Mouse (Mus musculus): Measurements from ENCODE around the gene Lingo1. TPM values are rescaled to one million over a fixed set of nuclear protein-coding genes. Genes with fewer than 3 reads are reported as not detected.

Gene Lingo1
- polyA plus RNA-seq (2015; fragmentation: Nextera tagmentation; extraction: Ambion mirVana): 10.9 and 13.7 TPM in 2 replicates

DNA sequence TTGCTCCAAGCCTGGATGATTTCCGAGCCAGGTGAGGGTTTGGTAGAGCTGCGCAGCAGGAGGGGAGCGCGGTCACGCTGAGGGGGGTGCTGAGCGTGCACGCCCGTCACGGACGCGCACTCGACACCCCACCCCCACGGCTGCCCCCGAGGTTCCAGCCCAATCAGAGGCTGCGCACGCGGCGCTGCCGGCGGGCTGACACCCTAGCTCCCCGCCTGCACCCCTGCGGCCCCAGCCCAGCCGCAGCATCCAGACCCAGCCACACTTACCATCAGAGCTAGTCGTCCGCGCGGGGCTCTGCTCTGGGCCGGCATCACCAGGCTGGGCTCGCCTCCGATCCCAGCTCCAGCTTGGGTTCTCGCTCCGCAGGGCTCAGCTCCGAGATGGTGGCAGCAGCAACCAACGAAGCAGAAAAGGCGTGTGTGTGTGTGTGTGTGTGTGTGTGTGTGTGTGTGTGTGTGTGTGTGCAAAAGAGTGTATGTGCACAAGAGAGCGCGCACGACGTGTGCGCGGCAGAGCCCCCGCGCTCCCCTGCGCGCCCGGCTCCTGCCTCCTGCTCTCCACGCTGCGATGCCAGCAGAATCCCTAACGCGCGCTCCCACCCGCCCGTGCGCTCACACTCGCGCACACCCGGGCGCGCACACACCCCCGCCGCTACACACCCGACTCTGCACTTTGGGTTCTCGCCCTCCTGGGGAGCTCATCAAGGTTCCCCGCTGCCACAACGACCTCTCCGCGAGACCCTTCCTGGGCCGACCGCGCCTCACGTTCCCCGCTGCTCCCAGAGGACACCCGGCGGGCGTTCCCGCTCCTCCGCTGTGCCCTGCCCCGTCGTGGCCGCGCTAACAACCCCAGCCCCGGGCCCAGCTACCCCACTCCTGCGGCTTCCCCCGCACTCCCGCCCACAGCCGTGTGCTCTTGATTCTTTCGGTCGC is at the start of gene Lingo1:
Gene Lingo1, minus strand, starts transcription at position 748 of the 935 bp plus-strand sequence.
- Histone ChIP-seq H3K4me3 (peak within 1 kb of the TSS; percentile 53), H3K36me3 (ENCODE audit: poor library complexity, severe bottlenecking) (no peaks in the 10 kb centered on the region), H3K27me3 (peaks cover 95% of the 10 kb centered on the region), H3K27ac (no peak within 1 kb of the TSS), H3K9me3 (replicated peaks) (no peaks in the 10 kb centered on the region), H3K9ac (peak within 1 kb of the TSS; percentile 65), H3K4me1 (peaks cover 25% of the 10 kb centered on the region), H3K4me2 (peak within 1 kb of the TSS; percentile 82)
- 1% methylated on average over 71 of the region's 88 CpGs for WGBS
- ATAC-seq: peak; percentile 79

DNA sequence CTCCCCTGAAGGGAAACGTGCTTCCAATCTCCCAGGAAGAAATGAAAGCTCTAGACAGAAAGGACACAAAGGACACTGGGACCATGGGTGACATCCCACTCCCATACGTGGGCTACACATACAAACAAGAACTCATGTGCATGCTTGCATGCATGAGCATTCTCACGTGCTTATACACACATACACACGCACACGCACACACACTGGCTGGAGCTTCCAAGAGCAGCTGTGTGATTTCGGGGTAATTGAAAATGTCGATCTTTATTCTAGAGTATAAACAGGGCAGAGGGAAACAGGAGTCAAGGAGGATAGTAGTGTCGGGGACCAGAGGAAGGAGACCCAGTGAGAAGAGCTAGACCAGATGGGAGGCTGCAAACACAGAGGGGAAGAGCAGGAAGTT is 48.4 kb upstream of the Lingo1 start:
- H3K27ac ChIP-seq: peak overlapping the region; percentile 15; the same call in 1 of the 2 replicates
- 65% methylated on average over 8 of the region's 8 CpGs for WGBS
- no peak for ATAC-seq

DNA sequence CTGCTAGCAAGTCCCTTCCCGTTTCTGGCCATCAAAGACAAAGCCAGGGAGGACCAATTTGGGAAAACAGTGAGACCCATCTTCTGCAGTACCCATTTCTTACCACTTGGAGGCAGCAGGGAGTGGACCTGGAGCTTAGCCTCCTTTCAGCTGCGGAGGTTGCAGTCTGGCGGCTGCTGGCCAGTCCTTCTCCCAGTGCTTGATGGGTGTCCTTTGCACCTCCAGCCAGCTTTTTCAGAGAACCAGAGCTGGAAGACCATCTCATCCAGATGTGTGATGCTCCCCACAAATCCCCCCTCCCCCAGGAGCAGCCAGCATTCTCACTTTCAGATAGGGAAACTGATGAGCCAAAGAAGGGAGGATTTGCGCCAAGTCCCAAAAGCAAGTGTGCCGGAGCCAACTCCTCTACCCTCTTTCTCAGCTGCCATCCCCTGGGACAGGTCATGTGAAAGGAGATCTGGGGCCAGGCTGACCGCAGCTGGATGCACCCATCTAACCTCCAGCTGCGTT is 47.5 kb upstream of the Lingo1 start:
- H3K9ac ChIP-seq: no peak overlapping the region
- H3K9me3 ChIP-seq (replicated peaks): no peaks in the 10 kb centered on the region
- ATAC-seq: no peak
- peak overlapping the region; percentile 15; the same call in 1 of the 2 replicates for H3K27ac ChIP-seq
- H3K4me2 ChIP-seq: no peak overlapping the region
- peaks cover 25% of the 10 kb centered on the region for H3K4me1 ChIP-seq
- 37% methylated on average over 7 of the region's 7 CpGs for WGBS
- peaks cover 13% of the 10 kb centered on the region; the same call in 1 of the 2 replicates for H3K27me3 ChIP-seq
- no peaks in the 10 kb centered on the region for H3K36me3 ChIP-seq (ENCODE audit: poor library complexity, severe bottlenecking)
- no peak overlapping the region for H3K4me3 ChIP-seq

More for the DNA sequence above, 48.4 kb upstream of the Lingo1 start:
- H3K4me3 ChIP-seq: no peak overlapping the region
- no peak overlapping the region for H3K4me2 ChIP-seq
- H3K27me3 ChIP-seq: peaks cover 10% of the 10 kb centered on the region; the same call in 1 of the 2 replicates
- no peaks in the 10 kb centered on the region for H3K36me3 ChIP-seq (ENCODE audit: poor library complexity, severe bottlenecking)
- H3K9ac ChIP-seq: no peak overlapping the region
- H3K9me3 ChIP-seq (replicated peaks): no peaks in the 10 kb centered on the region
- peaks cover 25% of the 10 kb centered on the region for H3K4me1 ChIP-seq

DNA sequence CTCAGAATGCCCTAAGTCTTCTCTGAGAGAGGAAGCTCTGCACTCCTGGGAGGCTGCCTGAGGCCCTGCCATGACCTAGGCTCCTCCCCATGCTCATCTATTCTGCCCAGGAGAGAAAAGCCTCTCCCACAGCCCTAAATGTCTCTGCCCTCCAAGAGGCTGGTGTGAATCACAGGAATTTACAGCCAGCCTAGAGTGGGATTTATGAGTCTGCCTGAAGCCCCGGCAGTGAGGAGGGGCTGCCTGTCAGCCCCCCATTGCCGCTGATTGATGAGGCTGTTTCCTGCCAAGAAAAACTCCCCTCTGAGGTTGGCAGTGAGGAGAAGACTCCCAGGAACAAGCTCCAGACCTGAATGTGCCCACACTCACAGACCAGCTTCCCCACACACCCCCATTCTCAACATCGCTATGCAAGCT is 46.0 kb upstream of the Lingo1 start:
- H3K9me3 ChIP-seq (replicated peaks): no peaks in the 10 kb centered on the region
- no peak overlapping the region for H3K4me3 ChIP-seq
- no peak overlapping the region for H3K9ac ChIP-seq
- no peak overlapping the region for H3K4me2 ChIP-seq
- H3K36me3 ChIP-seq (ENCODE audit: poor library complexity, severe bottlenecking): no peaks in the 10 kb centered on the region
- 73% methylated on average over 3 of the region's 3 CpGs for WGBS
- no peak overlapping the region for H3K27ac ChIP-seq
- H3K4me1 ChIP-seq: peaks cover 25% of the 10 kb centered on the region
- H3K27me3 ChIP-seq: peaks cover 13% of the 10 kb centered on the region; the same call in 1 of the 2 replicates
- no peak for ATAC-seq

DNA sequence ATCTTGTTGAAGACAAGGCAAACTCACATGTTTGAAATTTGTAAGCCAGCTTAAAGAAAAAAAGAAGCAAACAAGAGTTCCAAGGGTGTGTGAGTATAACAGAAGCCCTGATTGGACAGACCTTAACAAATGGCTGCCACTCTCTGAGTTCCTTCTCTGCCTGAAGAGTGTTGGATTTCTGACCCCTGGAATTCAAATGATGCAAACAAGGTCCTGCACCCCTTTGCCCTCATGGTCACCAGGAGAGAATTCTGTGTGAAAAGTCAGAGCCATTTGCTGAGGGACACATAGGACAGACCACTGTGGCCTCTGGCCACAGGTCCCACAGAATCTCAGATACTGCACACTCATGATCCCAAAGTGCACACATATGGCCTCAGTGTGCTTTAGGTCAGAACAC is 45.6 kb upstream of the Lingo1 start:
- H3K4me1 ChIP-seq: peaks cover 25% of the 10 kb centered on the region
- ATAC-seq: no peak

DNA sequence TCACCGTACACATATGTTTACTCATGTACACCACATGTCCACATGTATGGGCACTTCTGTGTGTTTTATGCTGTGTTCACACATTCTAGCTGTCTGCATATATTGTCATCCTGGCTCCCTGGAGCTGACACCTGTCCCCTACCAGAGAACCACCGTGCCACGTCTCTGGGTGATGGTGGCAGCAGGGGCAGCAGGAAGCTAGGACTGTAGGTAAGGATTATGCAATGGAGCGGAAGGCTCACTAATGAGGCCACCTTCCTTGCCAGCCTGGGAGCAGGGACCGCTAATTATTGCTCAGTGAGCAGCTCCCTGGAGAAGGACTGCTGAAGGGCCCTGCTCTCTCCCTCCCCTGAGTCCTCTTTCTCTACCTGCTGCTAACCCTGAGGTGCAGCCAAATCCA is 44.5 kb upstream of the Lingo1 start:
- Histone ChIP-seq H3K9ac (no peak overlapping the region), H3K27ac (no peak overlapping the region), H3K27me3 (peaks cover 13% of the 10 kb centered on the region; the same call in 1 of the 2 replicates), H3K4me2 (no peak overlapping the region), H3K9me3 (replicated peaks) (no peaks in the 10 kb centered on the region), H3K4me1 (peaks cover 25% of the 10 kb centered on the region), H3K4me3 (no peak overlapping the region), H3K36me3 (ENCODE audit: poor library complexity, severe bottlenecking) (no peaks in the 10 kb centered on the region)
- WGBS: 28% methylated on average over 5 of the region's 5 CpGs
- no peak for ATAC-seq

More for the DNA sequence above, 45.6 kb upstream of the Lingo1 start:
- Histone ChIP-seq H3K27me3 (peaks cover 13% of the 10 kb centered on the region; the same call in 1 of the 2 replicates), H3K27ac (no peak overlapping the region), H3K9ac (no peak overlapping the region), H3K4me2 (no peak overlapping the region), H3K9me3 (replicated peaks) (no peaks in the 10 kb centered on the region), H3K36me3 (ENCODE audit: poor library complexity, severe bottlenecking) (no peaks in the 10 kb centered on the region), H3K4me3 (no peak overlapping the region)

DNA sequence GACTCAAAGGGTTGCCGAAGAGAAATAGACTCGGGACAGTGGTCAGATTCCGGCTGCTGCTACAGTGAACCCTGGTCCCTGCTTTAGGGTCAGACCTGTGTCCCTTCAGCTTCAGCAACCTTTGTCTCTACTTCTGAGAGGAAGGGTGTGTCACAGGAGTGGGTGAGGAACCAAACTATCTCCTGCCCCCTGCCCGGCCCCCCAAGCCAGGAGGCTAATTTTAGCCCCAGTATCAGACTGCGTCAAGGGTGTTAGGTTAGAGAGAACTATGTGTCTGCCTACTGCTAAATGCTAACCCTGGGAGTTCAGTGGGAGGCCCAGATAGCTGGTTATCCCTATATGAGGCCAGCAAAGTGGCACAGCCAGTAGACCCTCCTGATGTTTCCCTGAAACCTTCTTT is 38.9 kb upstream of the Lingo1 start:
- H3K9ac ChIP-seq: no peak overlapping the region
- no peaks in the 10 kb centered on the region for H3K36me3 ChIP-seq (ENCODE audit: poor library complexity, severe bottlenecking)
- 92% methylated on average over 5 of the region's 5 CpGs for WGBS
- no peaks in the 10 kb centered on the region for H3K9me3 ChIP-seq (replicated peaks)
- ATAC-seq: no peak
- H3K27me3 ChIP-seq: peaks cover 13% of the 10 kb centered on the region; the same call in 1 of the 2 replicates
- no peak overlapping the region for H3K4me2 ChIP-seq
- H3K4me1 ChIP-seq: peaks cover 20% of the 10 kb centered on the region
- H3K27ac ChIP-seq: no peak overlapping the region
- no peak overlapping the region for H3K4me3 ChIP-seq

DNA sequence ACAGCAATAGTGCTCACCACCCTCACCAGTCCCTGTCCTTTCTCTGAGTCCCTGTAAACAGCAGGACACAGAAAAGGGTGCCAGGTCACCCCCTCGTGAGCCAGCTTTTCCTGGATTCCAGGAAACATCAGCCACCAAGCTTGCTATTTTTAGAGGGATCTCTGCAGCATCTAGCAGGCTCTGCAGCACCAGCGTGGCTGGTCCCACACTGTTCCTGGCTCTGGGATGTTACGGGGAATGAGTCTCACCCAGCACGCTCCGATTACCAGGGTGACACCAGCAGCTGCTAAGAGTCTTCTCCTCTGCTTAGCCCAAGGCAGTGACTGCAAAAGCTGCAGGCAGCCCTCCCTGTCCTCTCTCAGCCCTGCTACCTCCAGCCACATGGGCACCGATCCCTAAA is 36.6 kb upstream of the Lingo1 start:
- Histone ChIP-seq H3K27me3 (0 out of 2 replicates have a peak, but pooled peaks cover 5% of the 10 kb centered on the region), H3K4me2 (no peak overlapping the region), H3K9me3 (replicated peaks) (no peaks in the 10 kb centered on the region), H3K4me3 (no peak overlapping the region), H3K4me1 (peaks cover 39% of the 10 kb centered on the region), H3K9ac (0 out of 2 replicates have a peak overlapping the region, but pooled peaks have one; percentile 21), H3K27ac (no peak overlapping the region), H3K36me3 (ENCODE audit: poor library complexity, severe bottlenecking) (no peaks in the 10 kb centered on the region)
- WGBS: 50% methylated on average over 6 of the region's 6 CpGs
- ATAC-seq: no peak

DNA sequence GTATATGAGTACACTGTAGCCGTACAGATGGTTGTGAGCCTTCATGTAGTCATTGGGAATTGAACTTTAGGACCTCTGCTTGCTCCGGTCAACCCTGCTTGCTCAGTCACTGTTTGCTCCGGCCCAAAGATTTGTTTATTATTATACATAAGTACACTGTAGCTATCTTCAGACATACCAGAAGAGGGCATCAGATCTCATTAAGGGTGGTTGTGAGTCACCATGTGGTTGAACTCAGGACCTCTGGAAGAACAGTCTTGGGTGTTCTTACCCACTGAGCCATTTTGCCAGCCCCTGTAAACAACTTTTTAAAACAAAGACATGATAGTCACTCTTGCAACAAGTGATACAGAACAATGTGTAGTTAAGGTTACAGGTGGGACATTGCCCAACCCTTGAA is 35.6 kb upstream of the Lingo1 start:
- Histone ChIP-seq H3K9ac (no peak overlapping the region), H3K36me3 (ENCODE audit: poor library complexity, severe bottlenecking) (no peaks in the 10 kb centered on the region), H3K4me3 (no peak overlapping the region), H3K4me1 (peaks cover 40% of the 10 kb centered on the region), H3K9me3 (replicated peaks) (no peaks in the 10 kb centered on the region), H3K4me2 (no peak overlapping the region), H3K27me3 (0 out of 2 replicates have a peak, but pooled peaks cover 9% of the 10 kb centered on the region), H3K27ac (no peak overlapping the region)
- no peak for ATAC-seq
- 91% methylated on average over 3 of the region's 3 CpGs for WGBS

DNA sequence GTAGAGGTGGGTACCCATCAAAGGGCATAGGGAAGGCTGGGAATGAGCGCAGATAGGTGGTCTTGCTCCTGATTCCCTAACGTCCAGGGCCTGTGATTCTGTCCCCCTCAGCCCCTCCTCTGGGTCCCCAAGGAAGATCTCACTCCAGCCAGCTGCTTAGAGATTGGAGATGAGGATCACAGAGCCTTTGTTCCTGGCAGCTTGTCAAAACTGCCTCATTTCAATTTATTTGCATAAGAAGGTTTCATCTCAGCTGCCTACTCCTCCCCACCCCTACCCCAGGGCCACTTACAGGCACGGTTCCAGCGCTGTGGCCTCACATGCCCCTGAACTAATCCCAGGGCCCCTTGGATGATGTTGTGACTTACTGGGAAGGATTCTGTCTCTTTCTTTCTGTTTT is 33.9 kb upstream of the Lingo1 start:
- peak overlapping the region; percentile 35; the same call in 1 of the 2 replicates for H3K9ac ChIP-seq
- WGBS: 16% methylated on average over 4 of the region's 4 CpGs
- peak overlapping the region; percentile 57 for H3K27ac ChIP-seq
- H3K4me3 ChIP-seq: no peak overlapping the region
- H3K4me2 ChIP-seq: no peak overlapping the region
- peaks cover 22% of the 10 kb centered on the region for H3K27me3 ChIP-seq
- peaks cover 49% of the 10 kb centered on the region for H3K4me1 ChIP-seq
- H3K36me3 ChIP-seq (ENCODE audit: poor library complexity, severe bottlenecking): no peaks in the 10 kb centered on the region
- ATAC-seq: peak; percentile 67
- H3K9me3 ChIP-seq (replicated peaks): no peaks in the 10 kb centered on the region

DNA sequence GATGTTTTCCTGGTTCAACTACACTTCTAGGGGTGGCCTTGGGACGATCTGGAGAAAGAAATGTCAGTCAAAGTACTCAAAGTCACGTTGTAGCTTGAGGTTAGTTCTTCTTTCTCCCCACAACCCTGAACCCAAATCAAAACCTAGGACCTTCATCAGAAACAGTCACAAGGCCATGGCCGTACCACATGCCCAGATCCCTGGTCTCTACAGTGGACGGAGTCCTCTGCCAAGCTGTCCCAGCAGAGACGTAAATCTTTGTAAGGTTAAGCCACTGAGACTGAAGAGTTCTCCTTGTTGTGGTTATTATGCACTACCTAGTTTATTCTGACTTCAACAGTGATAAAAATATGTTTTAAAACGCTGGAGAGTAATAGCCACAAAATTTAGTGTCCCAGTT is 32.6 kb upstream of the Lingo1 start:
- peaks cover 49% of the 10 kb centered on the region for H3K4me1 ChIP-seq
- no peak overlapping the region for H3K27ac ChIP-seq
- H3K9me3 ChIP-seq (replicated peaks): no peaks in the 10 kb centered on the region
- H3K9ac ChIP-seq: no peak overlapping the region
- no peaks in the 10 kb centered on the region for H3K36me3 ChIP-seq (ENCODE audit: poor library complexity, severe bottlenecking)
- no peak overlapping the region for H3K4me2 ChIP-seq
- H3K27me3 ChIP-seq: peaks cover 28% of the 10 kb centered on the region
- ATAC-seq: no peak
- no peak overlapping the region for H3K4me3 ChIP-seq
- WGBS: 85% methylated on average over 6 of the region's 6 CpGs

DNA sequence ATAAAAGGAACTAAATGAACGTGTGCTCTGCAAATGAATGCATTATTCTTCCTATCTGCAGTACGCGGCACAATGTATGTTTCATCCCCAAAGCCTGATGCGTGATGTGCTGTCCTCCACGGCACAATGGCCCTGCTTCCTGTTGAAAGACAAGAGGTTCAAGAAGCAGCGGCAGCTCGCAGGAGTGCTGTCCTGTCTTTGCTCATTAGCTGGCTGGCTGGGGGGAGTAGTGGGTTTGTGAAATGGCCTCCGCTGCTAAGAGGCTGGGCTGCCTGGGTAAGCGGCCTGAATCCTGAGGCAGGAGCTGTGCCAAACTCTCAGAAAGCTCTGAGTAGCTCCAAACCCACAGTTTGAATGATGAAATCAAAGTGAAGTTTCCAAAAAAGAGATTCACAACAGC is 31.9 kb upstream of the Lingo1 start:
- 22% methylated on average over 9 of the region's 9 CpGs for WGBS
- Histone ChIP-seq H3K9ac (no peak overlapping the region), H3K36me3 (ENCODE audit: poor library complexity, severe bottlenecking) (no peaks in the 10 kb centered on the region), H3K9me3 (replicated peaks) (no peaks in the 10 kb centered on the region), H3K4me3 (no peak overlapping the region), H3K4me1 (peaks cover 45% of the 10 kb centered on the region), H3K27me3 (peaks cover 25% of the 10 kb centered on the region), H3K4me2 (no peak overlapping the region), H3K27ac (no peak overlapping the region)
- ATAC-seq: no peak

Data from forebrain, embryonic 13.5 days (tissue).